Mouse (Mus musculus) testis, adult 2 months (tissue): Measurements from ENCODE around the gene Gse1.

Source experiments
- CTCF ChIP-seq: fragments of 200-500 bp; IDR thresholded peaks from 2 replicates; pipeline ENCODE4 v1.5.1; 2012; ENCODE audit warnings: low read depth, mild to moderate bottlenecking, inconsistent platforms, low read length, moderate library complexity; ENCODE audit not compliant: control insufficient read depth, insufficient read depth, insufficient replicate concordance
- POLR2A ChIP-seq: fragments of 200-500 bp; IDR thresholded peaks from 2 replicates; pipeline ENCODE4 v1.6.1; 2012; ENCODE audit warnings: low read depth, mild to moderate bottlenecking, inconsistent platforms, low read length, moderate library complexity; ENCODE audit not compliant: control insufficient read depth

GRCm38 (mm10) chr8:120511737-120512136 lies 283.5 kb downstream of the Gse1 start:
- TF ChIP-seq CTCF (no peak), POLR2A (no peak)
